Comparison of ENCODE assay signal across 32 mouse cellular contexts in the genomic region with DNA sequence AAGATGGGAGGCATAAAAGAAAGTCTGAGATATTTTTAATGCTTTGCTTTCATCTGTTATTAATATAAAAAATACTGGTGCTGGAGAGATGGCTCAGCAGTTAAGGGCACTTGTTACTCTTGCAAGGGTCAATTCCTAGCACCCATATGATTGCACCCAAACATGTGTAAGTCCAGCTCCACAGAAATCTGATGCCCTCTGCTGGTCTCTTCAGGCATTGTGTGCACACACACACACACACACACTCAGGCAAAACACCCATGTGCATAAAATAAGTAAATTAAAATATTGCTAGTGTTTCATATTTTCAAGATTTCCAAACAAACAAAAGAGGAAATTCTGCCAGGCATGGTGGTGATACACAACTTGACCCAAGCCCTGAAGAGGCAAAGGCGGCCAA. TPM values are rescaled to one million over a fixed set of nuclear protein-coding genes. Genes with fewer than 3 reads are reported as not detected.
DNase-seq lines count a peak whose midpoint lies in the region; ATAC-seq and TF ChIP-seq lines count a peak whose summit lies in the region.
"Had no signal": no experiment of that assay in that cellular context is flagged by ENCODE, and none has a peak within 500 bp of the region (broad histone marks: within the 10 kb centered on the region; RNA-seq: fewer than 3 reads in every experiment).

No protein-coding gene starts in this region.

- TF ChIP-seq CTCF in heart, adult 2 months (IDR thresholded peaks at IDR 0.05) = peak; percentile 30
- peak; percentile 58 for TF ChIP-seq CTCF in layer of hippocampus, adult 2 months (conservative IDR thresholded peaks at IDR 0.05)
- peak in 1 of 2 experiments; percentile 14; a peak in 1 of 4 replicates for TF ChIP-seq CTCF in CH12.LX (conservative IDR thresholded peaks at IDR 0.05 in 1 of 2, IDR thresholded peaks at IDR 0.05 in 1 of 2; ENCODE audit: low read depth in 2 of 2, low read length in 2 of 2)
- TF ChIP-seq CTCF in brain, embryonic 14.5 days (IDR thresholded peaks at IDR 0.05; ENCODE audit: borderline replicate concordance, extremely low read depth, insufficient read depth, insufficient read length) = peak; percentile 30; the same call in 1 of the 2 replicates

- no peak overlapping the region for H3K9ac ChIP-seq in heart, adult 2 months (ENCODE audit: low read depth, low read length)
- H3K9ac ChIP-seq in heart, embryonic 12.5 days = no peak overlapping the region
- no peak overlapping the region for H3K9ac ChIP-seq in CH12.LX (ENCODE audit: insufficient read depth, low read depth)
- H3K9ac ChIP-seq: embryonic facial prominence, embryonic 12.5 days; lung, embryonic 15.5 days; neural tube, embryonic 13.5 days had no signal

- in situ Hi-C loops in CH12.LX (cut with MboI; ENCODE audit: low pct_ligation_motif_present, low pct_unique_long_range_greater_than_20kb, low sequenced_read_pairs) = no loop called here

- H3K79me2 ChIP-seq in heart, adult 2 months (replicated peaks; ENCODE audit: control insufficient read depth, insufficient read depth, low read length) = no peaks in the 10 kb centered on the region
- H3K79me2 ChIP-seq in CH12.LX (replicated peaks; ENCODE audit: control insufficient read depth, extremely low read depth, insufficient read depth, poor library complexity, severe bottlenecking) = no peaks in the 10 kb centered on the region

- no peaks in the 10 kb centered on the region for H3K9me3 ChIP-seq in heart, embryonic 12.5 days (replicated peaks)
- H3K9me3 ChIP-seq in CH12.LX (replicated peaks; ENCODE audit: low read length) = peaks cover 8% of the 10 kb centered on the region
- H3K9me3 ChIP-seq: embryonic facial prominence, embryonic 12.5 days; heart, embryonic 10.5 days; lung, embryonic 15.5 days; neural tube, embryonic 13.5 days had no signal

- WGBS in heart, adult 2 months = 100% methylated on average over 1 of the region's 1 CpGs
- 97% methylated on average over 1 of the region's 1 CpGs for WGBS in heart, embryonic 12.5 days

- no peaks in the 10 kb centered on the region for H3K27me3 ChIP-seq in heart, adult 2 months (ENCODE audit: control insufficient read depth, insufficient read depth, low read length)
- H3K27me3 ChIP-seq in heart, embryonic 12.5 days (replicated peaks) = no peaks in the 10 kb centered on the region
- H3K27me3 ChIP-seq in CH12.LX (replicated peaks) = no peaks in the 10 kb centered on the region
- H3K27me3 ChIP-seq: embryonic facial prominence, embryonic 12.5 days; lung, embryonic 15.5 days; neural tube, embryonic 13.5 days had no signal

- no peak overlapping the region for H3K4me3 ChIP-seq in heart, adult 2 months
- no peak overlapping the region for H3K4me3 ChIP-seq in heart, embryonic 12.5 days
- H3K4me3 ChIP-seq in layer of hippocampus, adult 2 months = no peak overlapping the region
- H3K4me3 ChIP-seq in CH12.LX (replicated peaks in 1 of 3; ENCODE audit: low read depth in 2 of 3, low read length in 2 of 3, poor library complexity in 1 of 3) = no peak overlapping the region
- H3K4me3 ChIP-seq: embryonic facial prominence, embryonic 12.5 days; erythroblast, embryonic 14.5 days; heart, embryonic 10.5 days; lung, embryonic 15.5 days; myocyte; neural tube, embryonic 13.5 days had no signal

- no peaks in the 10 kb centered on the region; the same call in 1 of the 2 replicates for H3K36me3 ChIP-seq in heart, adult 2 months (ENCODE audit: control insufficient read depth, insufficient read depth, low read length)
- H3K36me3 ChIP-seq in heart, embryonic 12.5 days = peaks cover 38% of the 10 kb centered on the region
- no peaks in the 10 kb centered on the region for H3K36me3 ChIP-seq in CH12.LX (replicated peaks in 1 of 2; ENCODE audit: control insufficient read depth in 1 of 2, insufficient read depth in 1 of 2, low read length in 1 of 2)
- H3K36me3 ChIP-seq: lung, embryonic 15.5 days had no signal

- no peak overlapping the region for H3K27ac ChIP-seq in heart, adult 2 months
- no peak overlapping the region for H3K27ac ChIP-seq in heart, embryonic 12.5 days (ENCODE audit: poor library complexity, severe bottlenecking)
- H3K27ac ChIP-seq in layer of hippocampus, adult 2 months = no peak overlapping the region
- H3K27ac ChIP-seq in CH12.LX (ENCODE audit: insufficient read depth, low read depth) = no peak overlapping the region
- H3K27ac ChIP-seq: embryonic facial prominence, embryonic 12.5 days; heart, embryonic 10.5 days; lung, embryonic 15.5 days; neural tube, embryonic 13.5 days had no signal

- dilution Hi-C loops in CH12.LX (cut with MboI; ENCODE audit: extremely low pct_ligation_motif_present, extremely low pct_unique_long_range_greater_than_20kb, low sequenced_read_pairs) = no loop called here

- no peak for DNase-seq in heart, adult 2 months
- DNase-seq in layer of hippocampus, adult 2 months (ENCODE audit: low spot score in 2 of 2) = no peak
- no peak for DNase-seq in layer of hippocampus, postnatal 25 days (ENCODE audit: extremely low spot score in 1 of 2, low spot score in 1 of 2)
- DNase-seq in CH12.LX (ENCODE audit: extremely low read depth) = no peak
- no peak for DNase-seq in brain, embryonic 14.5 days (ENCODE audit: low read depth)
- no peak for DNase-seq in B cell, adult 2 months
- DNase-seq: adrenal gland, postnatal 14 days; cerebellum, postnatal 10 days; heart, postnatal 14 days; kidney, adult 9 months; kidney, postnatal 4 days; lung, postnatal 4 days; midbrain, embryonic 14.5 days; retina, postnatal 1 day; right cerebral cortex, postnatal 25 days; spleen, adult 18-20 months had no signal

- H3K4me2 ChIP-seq in heart, embryonic 12.5 days = no peak overlapping the region
- H3K4me2 ChIP-seq in CH12.LX (ENCODE audit: insufficient read depth, low read depth, poor library complexity, severe bottlenecking) = no peak overlapping the region
- H3K4me2 ChIP-seq: embryonic facial prominence, embryonic 12.5 days; liver, embryonic 11.5 days; lung, embryonic 15.5 days; neural tube, embryonic 13.5 days had no signal

- peaks cover 3% of the 10 kb centered on the region; the same call in 1 of the 2 replicates for H3K4me1 ChIP-seq in heart, adult 2 months (ENCODE audit: control insufficient read depth, insufficient read depth, low read length)
- peaks cover 68% of the 10 kb centered on the region for H3K4me1 ChIP-seq in heart, embryonic 12.5 days (replicated peaks)
- peaks cover 0 to 11% of the 10 kb centered on the region in 2 experiments; a peak in 2 of 4 replicates for H3K4me1 ChIP-seq in CH12.LX (ENCODE audit: control insufficient read depth in 1 of 2, insufficient read depth in 2 of 2)
- H3K4me1 ChIP-seq: embryonic facial prominence, embryonic 12.5 days; lung, embryonic 15.5 days had no signal

- no peak for TF ChIP-seq POLR2A in heart, adult 2 months (IDR thresholded peaks at IDR 0.05; ENCODE audit: insufficient read depth, low read depth, low read length)
- TF ChIP-seq POLR2A in CH12.LX (IDR thresholded peaks at IDR 0.05; ENCODE audit: low read depth, low read length) = no peak
- no peak for TF ChIP-seq POLR2A in brain, embryonic 14.5 days (IDR thresholded peaks at IDR 0.05; ENCODE audit: borderline replicate concordance, extremely low read depth, insufficient read depth, insufficient read length, poor library complexity, severe bottlenecking)

- no peak for ATAC-seq in heart, embryonic 12.5 days (ENCODE audit: insufficient number of reproducible peaks, low FRiP score)
- ATAC-seq: forebrain, embryonic 14.5 days had no signal

- intact Hi-C loops in heart, adult 2 months (cut with DNase I) = no loop called here

- TF ChIP-seq RAD21 in CH12.LX (IDR thresholded peaks at IDR 0.05; ENCODE audit: low read depth, low read length) = no peak

- no peak for TF ChIP-seq EP300 in heart, adult 2 months (IDR thresholded peaks at IDR 0.05; ENCODE audit: insufficient read depth, low read depth, low read length)
- no peak for TF ChIP-seq EP300 in CH12.LX (IDR thresholded peaks at IDR 0.05; ENCODE audit: low read length)

TF ChIP-seq in CH12.LX, 34 proteins besides CTCF, POLR2A, EP300 and RAD21:
- TF ChIP-seq SMC3 (IDR thresholded peaks at IDR 0.05; ENCODE audit: low read depth, low read length) = peak; percentile 8; the same call in 1 of the 2 replicates
- no peak for TF ChIP-seq MEF2A (IDR thresholded peaks at IDR 0.05; ENCODE audit: borderline replicate concordance, low read depth, low read length)

RNA-seq across cellular contexts. Expression of gene Gm13090, which starts 2.0 kb away (rescaled TPM):
- under 1 TPM in 1 of 2 experiments, not detected in 1; 0.34 TPM for total RNA-seq in heart, adult 2 months (2021)
- 0.35 and 0.41 TPM in 2 replicates for polyA plus RNA-seq in heart, adult 2 months (2012; rRNA removed)
- polyA plus RNA-seq in heart, embryonic 12.5 days (2016; fragmentation: Nextera tagmentation; extraction: Ambion mirVana) = not detected in 2 replicates
- total RNA-seq in layer of hippocampus, adult 2 months (2021) = not detected
- not detected for total RNA-seq in layer of hippocampus, postnatal 25 days (2021)
- total RNA-seq in CH12.LX (2012; rRNA removed) (not detected in 2 replicates), CH12.LX (2014; rRNA removed) (not detected in 2 replicates)
- not detected in 2 replicates for polyA plus RNA-seq in CH12.LX (2012; ENCODE audit: insufficient read length, low read depth)
- not detected in 2 replicates for polyA plus RNA-seq in brain, embryonic 14.5 days (2012; rRNA removed)
- total RNA-seq: adrenal gland, postnatal 14 days; gastrocnemius, adult 8-10 months; heart, postnatal 14 days; layer of hippocampus, postnatal 10 days; left cerebral cortex, postnatal 10 days; megakaryocyte-erythroid progenitor cell, adult 5-6 weeks had no signal
- polyA plus RNA-seq: embryonic facial prominence, embryonic 12.5 days; erythroblast, embryonic 14.5 days; forebrain, embryonic 14.5 days; gonadal fat pad, adult 2 months; heart, embryonic 10.5 days; liver, embryonic 11.5 days; lung, embryonic 15.5 days; myocyte; testis, adult 2 months; urinary bladder, adult 2 months had no signal

RNA-seq across cellular contexts. Expression of gene Vamp3, which starts 29.6 kb away (rescaled TPM):
- total RNA-seq in heart, adult 2 months (2021) = 10 to 100 TPM; 47.8 to 63.1 TPM
- polyA plus RNA-seq in heart, adult 2 months (2012; rRNA removed) = 38.0 and 77.6 TPM in 2 replicates
- polyA plus RNA-seq in heart, embryonic 12.5 days (2016; fragmentation: Nextera tagmentation; extraction: Ambion mirVana) = 100 and 109 TPM in 2 replicates
- total RNA-seq in layer of hippocampus, adult 2 months (2021) = 10 to 100 TPM; 27.3 to 31.3 TPM
- 10 to 100 TPM; 35.0 to 35.1 TPM for total RNA-seq in layer of hippocampus, postnatal 25 days (2021)
- total RNA-seq in CH12.LX (2012; rRNA removed) = 29.2 and 33.8 TPM in 2 replicates
- total RNA-seq in CH12.LX (2014; rRNA removed) = 68.4 and 72.7 TPM in 2 replicates
- 43.5 and 44.1 TPM in 2 replicates for polyA plus RNA-seq in CH12.LX (2012; ENCODE audit: insufficient read length, low read depth)
- 55.8 and 55.9 TPM in 2 replicates for polyA plus RNA-seq in brain, embryonic 14.5 days (2012; rRNA removed)

RNA-seq across cellular contexts. Expression of gene Per3, which starts 42.9 kb away (rescaled TPM):
- total RNA-seq in heart, adult 2 months (2021) = 10 to 100 TPM in 1 of 2 experiments, 1 to 10 TPM in 1; 2.2 to 11.1 TPM
- 12.2 and 15.3 TPM in 2 replicates for polyA plus RNA-seq in heart, adult 2 months (2012; rRNA removed)
- 7.2 and 8.7 TPM in 2 replicates for polyA plus RNA-seq in heart, embryonic 12.5 days (2016; fragmentation: Nextera tagmentation; extraction: Ambion mirVana)
- 10 to 100 TPM; 31.6 to 35.6 TPM for total RNA-seq in layer of hippocampus, adult 2 months (2021)
- total RNA-seq in layer of hippocampus, postnatal 25 days (2021) = 10 to 100 TPM; 26.7 to 26.8 TPM
- total RNA-seq in CH12.LX (2012; rRNA removed) (0.29 and 0.81 TPM in 2 replicates), CH12.LX (2014; rRNA removed) (0.56 and 0.76 TPM in 2 replicates)
- 0.46 and 0.74 TPM in 2 replicates for polyA plus RNA-seq in CH12.LX (2012; ENCODE audit: insufficient read length, low read depth)
- polyA plus RNA-seq in brain, embryonic 14.5 days (2012; rRNA removed) = 4.1 and 4.2 TPM in 2 replicates
